Mouse (Mus musculus): ENCODE results near the gene Sp2. TPM values are rescaled to one million over a fixed set of nuclear protein-coding genes. Genes with fewer than 3 reads are reported as not detected.

Sp2 gene
- total and polyA plus RNA-seq, 3 experiments: 1.1 to 21.0 (median 2.8) TPM

- no peak overlapping the region for H3K9ac ChIP-seq (ENCODE audit: insufficient read depth, low read depth)
- H3K4me2 ChIP-seq (ENCODE audit: insufficient read depth, low read depth, poor library complexity, severe bottlenecking): no peak overlapping the region
- no peak overlapping the region for H3K4me3 ChIP-seq (replicated peaks in 1 of 3; ENCODE audit: low read depth in 2 of 3, low read length in 2 of 3, poor library complexity in 1 of 3)
- no peak for DNase-seq (ENCODE audit: extremely low read depth)
- no peaks in the 10 kb centered on the region for H3K27me3 ChIP-seq (replicated peaks)
- no peaks in the 10 kb centered on the region for H3K4me1 ChIP-seq (ENCODE audit: control insufficient read depth in 1 of 2, insufficient read depth in 2 of 2)
- no peak for TF ChIP-seq NRF1 (IDR thresholded peaks at IDR 0.05; ENCODE audit: low read depth, low read length)
- peak in 1 of 2 experiments; percentile 16; a peak in 1 of 4 replicates for TF ChIP-seq CTCF (conservative IDR thresholded peaks at IDR 0.05 in 1 of 2, IDR thresholded peaks at IDR 0.05 in 1 of 2; ENCODE audit: low read depth in 2 of 2, low read length in 2 of 2)
- no peak overlapping the region for H3K27ac ChIP-seq (ENCODE audit: insufficient read depth, low read depth)
- dilution Hi-C loops (cut with MboI; ENCODE audit: extremely low pct_ligation_motif_present, extremely low pct_unique_long_range_greater_than_20kb, low sequenced_read_pairs): no loop called here
- in situ Hi-C loops (cut with MboI; ENCODE audit: low pct_ligation_motif_present, low pct_unique_long_range_greater_than_20kb, low sequenced_read_pairs): no loop called here
- H3K9me3 ChIP-seq (replicated peaks; ENCODE audit: low read length): no peaks in the 10 kb centered on the region
- H3K36me3 ChIP-seq (replicated peaks in 1 of 2; ENCODE audit: control insufficient read depth in 1 of 2, insufficient read depth in 1 of 2, low read length in 1 of 2): peaks cover 87 to 99% of the 10 kb centered on the region in 2 experiments
- no peaks in the 10 kb centered on the region for H3K79me2 ChIP-seq (replicated peaks; ENCODE audit: control insufficient read depth, extremely low read depth, insufficient read depth, poor library complexity, severe bottlenecking)
Observed at GRCm38 (mm10) chr11:96956009-96956724, 26.6 kb downstream of the Sp2 start.

- Histone ChIP-seq H3K4me1 (ENCODE audit: control insufficient read depth in 1 of 2, insufficient read depth in 2 of 2) (no peaks in the 10 kb centered on the region), H3K27me3 (replicated peaks) (no peaks in the 10 kb centered on the region), H3K9me3 (replicated peaks; ENCODE audit: low read length) (peaks cover 5% of the 10 kb centered on the region), H3K4me3 (replicated peaks in 1 of 3; ENCODE audit: low read depth in 2 of 3, low read length in 2 of 3, poor library complexity in 1 of 3) (no peak overlapping the region), H3K79me2 (replicated peaks; ENCODE audit: control insufficient read depth, extremely low read depth, insufficient read depth, poor library complexity, severe bottlenecking) (no peaks in the 10 kb centered on the region), H3K27ac (ENCODE audit: insufficient read depth, low read depth) (no peak overlapping the region; the same call in 1 of the 2 replicates), H3K9ac (ENCODE audit: insufficient read depth, low read depth) (no peak overlapping the region), H3K36me3 (replicated peaks in 1 of 2; ENCODE audit: control insufficient read depth in 1 of 2, insufficient read depth in 1 of 2, low read length in 1 of 2) (peaks cover 86 to 99% of the 10 kb centered on the region in 2 experiments), H3K4me2 (ENCODE audit: insufficient read depth, low read depth, poor library complexity, severe bottlenecking) (no peak overlapping the region)
- no peak for DNase-seq (ENCODE audit: extremely low read depth)
- TF ChIP-seq ELF1 (IDR thresholded peaks at IDR 0.05; ENCODE audit: low read depth, low read length) (no peak), EP300 (IDR thresholded peaks at IDR 0.05; ENCODE audit: low read length) (no peak), NELFE (IDR thresholded peaks at IDR 0.05; ENCODE audit: low read depth, low read length) (no peak), POLR2A (IDR thresholded peaks at IDR 0.05; ENCODE audit: low read depth, low read length) (no peak), CHD2 (IDR thresholded peaks at IDR 0.05; ENCODE audit: low read length) (no peak), JUND (conservative IDR thresholded peaks at IDR 0.05; ENCODE audit: low read depth, low read length) (no peak), JUN (IDR thresholded peaks at IDR 0.05; ENCODE audit: insufficient read depth, low read depth, low read length) (no peak), SIN3A (IDR thresholded peaks at IDR 0.05; ENCODE audit: low read length) (no peak), CTCF (conservative IDR thresholded peaks at IDR 0.05 in 1 of 2, IDR thresholded peaks at IDR 0.05 in 1 of 2; ENCODE audit: low read depth in 2 of 2, low read length in 2 of 2) (no peak), NRF1 (IDR thresholded peaks at IDR 0.05; ENCODE audit: low read depth, low read length) (no peak), ZKSCAN1 (IDR thresholded peaks at IDR 0.05; ENCODE audit: borderline replicate concordance, low read depth, low read length) (no peak), IRF4 (IDR thresholded peaks at IDR 0.05; ENCODE audit: low read depth, low read length) (no peak), E2F4 (IDR thresholded peaks at IDR 0.05; ENCODE audit: insufficient replicate concordance, low read depth, low read length) (no peak), HCFC1 (IDR thresholded peaks at IDR 0.05; ENCODE audit: low read depth, low read length) (no peak), ETS1 (conservative IDR thresholded peaks at IDR 0.05; ENCODE audit: low read depth, low read length) (no peak)
- dilution Hi-C loops (cut with MboI; ENCODE audit: extremely low pct_ligation_motif_present, extremely low pct_unique_long_range_greater_than_20kb, low sequenced_read_pairs): no loop called here
- in situ Hi-C loops (cut with MboI; ENCODE audit: low pct_ligation_motif_present, low pct_unique_long_range_greater_than_20kb, low sequenced_read_pairs): no loop called here
Observed at GRCm38 (mm10) chr11:96955094-96955493, 27.7 kb downstream of the Sp2 start.

Data from CH12.LX (cell line).